Mouse (Mus musculus) E14TG2a.4 (cell line): ENCODE data around the gene Raet1e.
"Not testable (repeated sequence)": the region's sequence is repeated elsewhere in the genome, so short reads cannot be mapped to it uniquely, and the experiment has no call there.

ENCODE experiments used
- CTCF ChIP-seq: conservative IDR thresholded peaks from 2 replicates; pipeline ENCODE4 v1.5.1; 2014; ENCODE audit warnings: low read length
- NANOG ChIP-seq: IDR thresholded peaks from 2 replicates; pipeline ENCODE4 v1.6.1; 2014; ENCODE audit warnings: borderline replicate concordance, low read length, mixed read lengths
- POU5F1 ChIP-seq: IDR thresholded peaks from 2 replicates; pipeline ENCODE4 v1.6.1; 2014; ENCODE audit warnings: low read length, borderline replicate concordance

- not testable (repeated sequence) for TF ChIP-seq CTCF, POU5F1, NANOG
These were observed 201.9 kb downstream of the Raet1e start, which contains the start of gene Raet1d for GRCm38 (mm10) chr10:22360252-22360651.
